Mouse (Mus musculus) lung, adult 2 months (tissue): ENCODE data around the gene Setdb1. TPM values are rescaled to one million over a fixed set of nuclear protein-coding genes. Genes with fewer than 3 reads are reported as not detected.
A peak's percentile ranks its signal among the peaks of the same experiment; 100 is the strongest.

Source experiments
- DNase-seq: peaks from one replicate; pipeline ENCODE4 v3.0.0; 2022
- H3K4me1 ChIP-seq: fragments of 200-500 bp; 2 replicates; pipeline ENCODE4 v1.6.1; 2011; ENCODE audit warnings: low read length; ENCODE audit not compliant: control insufficient read depth, insufficient read depth
- H3K4me3 ChIP-seq: fragments of 200-500 bp; replicated peaks from 2 replicates; pipeline ENCODE3; 2011; ENCODE audit warnings: low read depth, mild to moderate bottlenecking, control low read depth, low read length; ENCODE audit errors: extremely low read depth
- CTCF ChIP-seq: fragments of 200-500 bp; IDR thresholded peaks from 2 replicates; pipeline ENCODE4 v1.5.1; 2011; ENCODE audit warnings: mild to moderate bottlenecking, low read length, control low read depth; ENCODE audit not compliant: insufficient read depth
- POLR2A ChIP-seq: fragments of 200-500 bp; IDR thresholded peaks from 2 replicates; pipeline ENCODE4 v1.6.1; 2011; ENCODE audit warnings: low read depth, mild to moderate bottlenecking, control low read depth, low read length, borderline replicate concordance; ENCODE audit errors: extremely low read depth
- WGBS: fragments of 180-500 bp; shearing (Covaris S2); methylation state at CpG from one replicate; pipeline ENCODE4 v1.1.7; 2018; 5-methylcytosine and 5-hydroxymethylcytosine counted together
- polyA plus RNA-seq: library from polyadenylated mRNA; depleted of rRNA; stranded (reverse); fragments of >200 nt; gene quantifications from 2 replicates; pipeline ENCODE4 v1.2.3, GENCODE M21; 2012

The Setdb1 gene
- polyA plus RNA-seq, 1 experiment: 14.7 TPM

- Histone ChIP-seq H3K4me3 (peak overlapping the region; percentile 30), H3K4me1 (peaks cover 6% of the 10 kb centered on the region; the same call in 1 of the 2 replicates)
- DNase-seq: no peak
- TF ChIP-seq CTCF (no peak), POLR2A (no peak)
- 62% methylated on average over 12 of the region's 12 CpGs for WGBS
These were observed 72.3 kb downstream of the Setdb1 start for GRCm38 (mm10) chr3:95284501-95285281.

- TF ChIP-seq CTCF (no peak), POLR2A (no peak)
- WGBS: 9% methylated on average over 1 of the region's 1 CpGs
- no peak for DNase-seq
- Histone ChIP-seq H3K4me1 (peaks cover 6% of the 10 kb centered on the region; the same call in 1 of the 2 replicates), H3K4me3 (peak overlapping the region; percentile 88)
These were observed 72.9 kb downstream of the Setdb1 start for GRCm38 (mm10) chr3:95284062-95284461.

- TF ChIP-seq POLR2A: no peak
- no peak for TF ChIP-seq CTCF
- under 1% methylated on average over 7 of the region's 7 CpGs for WGBS
- Histone ChIP-seq H3K4me1 (peaks cover 6% of the 10 kb centered on the region; the same call in 1 of the 2 replicates), H3K4me3 (peak overlapping the region; percentile 88)
- DNase-seq: no peak
These were observed 73.4 kb downstream of the Setdb1 start for GRCm38 (mm10) chr3:95283589-95283941.

- TF ChIP-seq CTCF: 0 out of 2 replicates have a peak, but pooled peaks have one; percentile 17
- TF ChIP-seq POLR2A: peak; percentile 88
- under 1% methylated on average over 49 of the region's 51 CpGs for WGBS
- Histone ChIP-seq H3K4me1 (peaks cover 6% of the 10 kb centered on the region; the same call in 1 of the 2 replicates), H3K4me3 (peak overlapping the region; percentile 88)
- peak; percentile 82 for DNase-seq
These were observed 74.0 kb downstream of the Setdb1 start for GRCm38 (mm10) chr3:95282865-95283588.

GRCm38 (mm10) chr3:95282381-95282864 lies 74.6 kb downstream of the Setdb1 start:
- DNase-seq: peak; percentile 67
- Histone ChIP-seq H3K4me3 (peak overlapping the region; percentile 88), H3K4me1 (peaks cover 6% of the 10 kb centered on the region; the same call in 1 of the 2 replicates)
- under 1% methylated on average over 11 of the region's 11 CpGs for WGBS
- TF ChIP-seq POLR2A: no peak; the same call in 1 of the 2 replicates

GRCm38 (mm10) chr3:95281216-95282126 lies 75.5 kb downstream of the Setdb1 start, which contains the start of the genes Mindy1 and Prune1:
Gene Mindy1, plus strand, starts transcription at chr3:95281345.
Gene Prune1, minus strand, starts transcription at chr3:95282076.
- peaks cover 6% of the 10 kb centered on the region; the same call in 1 of the 2 replicates for H3K4me1 ChIP-seq
- WGBS: under 1% methylated on average over 53 of the region's 53 CpGs
- peak within 1 kb of the TSS; percentile 88 for H3K4me3 ChIP-seq
- DNase-seq: peak; percentile 96
- peak; percentile 54; the same call in 1 of the 2 replicates for TF ChIP-seq POLR2A
- TF ChIP-seq CTCF: no peak

- Histone ChIP-seq H3K4me1 (peaks cover 6% of the 10 kb centered on the region; the same call in 1 of the 2 replicates), H3K4me3 (peak overlapping the region; percentile 84)
- no peak for DNase-seq
- TF ChIP-seq POLR2A: no peak
- WGBS: 6% methylated on average over 8 of the region's 8 CpGs
These were observed 76.3 kb downstream of the Setdb1 start for GRCm38 (mm10) chr3:95280747-95281146.

- 38% methylated on average over 1 of the region's 1 CpGs for WGBS
- no peak for DNase-seq
- H3K4me3 ChIP-seq: no peak overlapping the region
- peaks cover 3% of the 10 kb centered on the region; the same call in 1 of the 2 replicates for H3K4me1 ChIP-seq
- TF ChIP-seq CTCF (no peak), POLR2A (no peak)
These were observed 79.9 kb downstream of the Setdb1 start for GRCm38 (mm10) chr3:95277149-95277551.
